18 mouse cellular contexts compared by ENCODE assay signal in genomic region chr4:119189864-119190263, GRCm38 (mm10). TPM values are rescaled to one million over a fixed set of nuclear protein-coding genes. Genes with fewer than 3 reads are reported as not detected.
A peak's percentile ranks its signal among the peaks of the same experiment; 100 is the strongest.
DNase-seq lines count a peak whose midpoint lies in the region; ATAC-seq and TF ChIP-seq lines count a peak whose summit lies in the region.
"Had no signal": no experiment of that assay in that cellular context is flagged by ENCODE, and none has a peak within 500 bp of the region (broad histone marks: within the 10 kb centered on the region; RNA-seq: fewer than 3 reads in every experiment).

Ermap (minus strand) TSS chr4:119190011.

- H3K4me2 ChIP-seq in heart, embryonic 12.5 days, result 0 out of 2 replicates have a peak within 1 kb of the TSS, but pooled peaks have one; percentile 16
- H3K4me2 ChIP-seq: forebrain, embryonic 12.5 days had no signal

- peak within 1 kb of the TSS; percentile 27 for H3K4me3 ChIP-seq in heart, embryonic 12.5 days
- H3K4me3 ChIP-seq in MEL (ENCODE audit: control insufficient read depth in 1 of 2, insufficient read depth in 1 of 2, low read depth in 2 of 2, low read length in 2 of 2), result peak within 1 kb of the TSS; percentile 74 to 96
- peak within 1 kb of the TSS; percentile 41; the same call in 1 of the 2 replicates for H3K4me3 ChIP-seq in spleen, adult 2 months (ENCODE audit: extremely low read depth, insufficient read depth, insufficient read length)
- H3K4me3 ChIP-seq: forebrain, embryonic 12.5 days had no signal

- ATAC-seq in heart, embryonic 12.5 days (ENCODE audit: insufficient number of reproducible peaks, low FRiP score), result peak; percentile 91
- ATAC-seq in erythroid progenitor cell, adult 5-6 weeks (replicated peaks; ENCODE audit: low FRiP score, poor library complexity, severe bottlenecking), result peak; percentile 80
- ATAC-seq: Patski had no signal

- no peaks in the 10 kb centered on the region for H3K9me3 ChIP-seq in heart, embryonic 12.5 days (replicated peaks)
- no peaks in the 10 kb centered on the region for H3K9me3 ChIP-seq in MEL (replicated peaks; ENCODE audit: insufficient read depth, low read length)
- H3K9me3 ChIP-seq: forebrain, embryonic 12.5 days had no signal

- WGBS in heart, embryonic 12.5 days, result 58% methylated on average over 6 of the region's 6 CpGs
- WGBS in spleen, adult 2 months, result 81% methylated on average over 6 of the region's 6 CpGs

- no peaks in the 10 kb centered on the region for H3K27me3 ChIP-seq in heart, embryonic 12.5 days (replicated peaks)
- H3K27me3 ChIP-seq in MEL (ENCODE audit: control insufficient read depth in 1 of 2, insufficient read depth in 2 of 2, low read length in 2 of 2), result no peaks in the 10 kb centered on the region
- H3K27me3 ChIP-seq in spleen, adult 2 months (ENCODE audit: control insufficient read depth, insufficient read depth, low read length), result no peaks in the 10 kb centered on the region

- no peak for TF ChIP-seq RAD21 in MEL (IDR thresholded peaks at IDR 0.05; ENCODE audit: low read depth, low read length)

- no peaks in the 10 kb centered on the region for H3K36me3 ChIP-seq in heart, embryonic 12.5 days
- peaks cover 4 to 69% of the 10 kb centered on the region in 2 experiments for H3K36me3 ChIP-seq in MEL (ENCODE audit: control insufficient read depth in 1 of 2, insufficient read depth in 2 of 2, low read length in 2 of 2)
- no peaks in the 10 kb centered on the region for H3K36me3 ChIP-seq in spleen, adult 2 months (ENCODE audit: control insufficient read depth, insufficient read depth, low read length)
- H3K36me3 ChIP-seq: forebrain, embryonic 12.5 days had no signal

- peak; percentile 85 to 95 for TF ChIP-seq EP300 in MEL (IDR thresholded peaks at IDR 0.05; ENCODE audit: low read depth in 1 of 2, low read length in 2 of 2)

- H3K4me1 ChIP-seq in heart, embryonic 12.5 days (replicated peaks), result peaks cover 3% of the 10 kb centered on the region; the same call in 1 of the 2 replicates
- H3K4me1 ChIP-seq in MEL (ENCODE audit: control insufficient read depth in 1 of 2, insufficient read depth in 2 of 2, low read length in 2 of 2), result peaks cover 20 to 57% of the 10 kb centered on the region in 2 experiments
- H3K4me1 ChIP-seq in spleen, adult 2 months (ENCODE audit: control insufficient read depth, insufficient read depth, insufficient read length), result no peaks in the 10 kb centered on the region
- H3K4me1 ChIP-seq: forebrain, embryonic 12.5 days had no signal

- TF ChIP-seq POLR2A in MEL (IDR thresholded peaks at IDR 0.05; ENCODE audit: control insufficient read depth in 1 of 2, insufficient read depth in 1 of 2, low read depth in 1 of 2, low read length in 2 of 2, poor library complexity in 1 of 2), result peak; percentile 32 to 87; a peak in 2 of 4 replicates
- no peak for TF ChIP-seq POLR2A in spleen, adult 2 months (IDR thresholded peaks at IDR 0.05; ENCODE audit: low read depth, low read length)

- no peak within 1 kb of the TSS for H3K9ac ChIP-seq in heart, embryonic 12.5 days
- peak within 1 kb of the TSS; percentile 98 for H3K9ac ChIP-seq in MEL (ENCODE audit: control insufficient read depth, low read depth, low read length, poor library complexity, severe bottlenecking)
- H3K9ac ChIP-seq: forebrain, embryonic 12.5 days had no signal

- no peak for TF ChIP-seq CTCF in MEL (IDR thresholded peaks at IDR 0.05 in 2 of 3, conservative IDR thresholded peaks at IDR 0.05 in 1 of 3; ENCODE audit: control insufficient read depth in 1 of 3, insufficient read depth in 1 of 3, low read depth in 2 of 3, low read length in 3 of 3, poor library complexity in 1 of 3, severe bottlenecking in 1 of 3)
- no peak for TF ChIP-seq CTCF in spleen, adult 2 months (IDR thresholded peaks at IDR 0.05; ENCODE audit: extremely low read depth, insufficient read depth, insufficient read length, insufficient replicate concordance)

- H3K27ac ChIP-seq in heart, embryonic 12.5 days (ENCODE audit: poor library complexity, severe bottlenecking), result peak within 1 kb of the TSS; percentile 47
- peak within 1 kb of the TSS; percentile 100 for H3K27ac ChIP-seq in MEL (ENCODE audit: control insufficient read depth, low read depth, low read length)
- H3K27ac ChIP-seq in spleen, adult 2 months (ENCODE audit: insufficient read depth, low read length), result no peak within 1 kb of the TSS; the same call in 1 of the 2 replicates
- H3K27ac ChIP-seq: forebrain, embryonic 12.5 days had no signal

- no peak for DNase-seq in heart, adult 18-20 months
- peak; percentile 91 for DNase-seq in MEL (ENCODE audit: low read depth, low spot score)
- no peak for DNase-seq in spleen, adult 2 months (ENCODE audit: low read depth in 1 of 2, low spot score in 2 of 2)
- DNase-seq in frontal cortex, postnatal 14 days (ENCODE audit: low spot score in 2 of 2), result no peak
- DNase-seq in kidney, adult 9 months, result no peak
- DNase-seq in gastrocnemius, postnatal 25 days, result no peak
- DNase-seq: adrenal gland, adult 8-10 months; cerebellum, adult 18-20 months; gastrocnemius, postnatal 36 days; heart, postnatal 36 days; kidney, adult 18-20 months; lung, postnatal 14 days; right cerebral cortex, postnatal 14 days; thymus, adult 2 months had no signal

- H3K79me2 ChIP-seq in MEL (ENCODE audit: control insufficient read depth, insufficient read depth, low read length, poor library complexity), result peaks cover 44% of the 10 kb centered on the region

TF ChIP-seq in MEL, 35 proteins besides CTCF, POLR2A, EP300 and RAD21 (continues in another document):
- TF ChIP-seq NELFE (IDR thresholded peaks at IDR 0.05; ENCODE audit: low read depth, low read length) (peak; percentile 85), MEF2A (IDR thresholded peaks at IDR 0.05; ENCODE audit: extremely low read depth, insufficient replicate concordance, low read depth, low read length, poor library complexity, severe bottlenecking) (no peak), JUND (IDR thresholded peaks at IDR 0.05; ENCODE audit: low read depth, low read length) (no peak), MAFK (IDR thresholded peaks at IDR 0.05; ENCODE audit: borderline replicate concordance, low read depth, low read length) (no peak), RCOR1 (IDR thresholded peaks at IDR 0.05; ENCODE audit: low read depth, low read length) (no peak), TAL1 (IDR thresholded peaks at IDR 0.05; ENCODE audit: low read length) (peak; percentile 93), MYB (IDR thresholded peaks at IDR 0.05; ENCODE audit: low read depth, low read length) (peak; percentile 73; the same call in 1 of the 2 replicates), USF1 (IDR thresholded peaks at IDR 0.05; ENCODE audit: low read depth, low read length) (no peak), GABPA (IDR thresholded peaks at IDR 0.05; ENCODE audit: low read depth, low read length) (no peak), TCF12 (IDR thresholded peaks at IDR 0.05; ENCODE audit: low read depth, low read length) (peak; percentile 94), BHLHE40 (IDR thresholded peaks at IDR 0.05; ENCODE audit: borderline replicate concordance, low read depth, low read length) (peak; percentile 23; the same call in 1 of the 2 replicates), NRF1 (IDR thresholded peaks at IDR 0.05; ENCODE audit: insufficient read depth, low read depth, low read length, poor library complexity, severe bottlenecking) (no peak), TBP (IDR thresholded peaks at IDR 0.05; ENCODE audit: low read depth, low read length) (peak; percentile 95), MAZ (IDR thresholded peaks at IDR 0.05; ENCODE audit: low read depth, low read length) (peak; percentile 76; the same call in 1 of the 2 replicates), CHD1 (IDR thresholded peaks at IDR 0.05; ENCODE audit: low read depth, low read length) (no peak; the same call in none of the 2 replicates), GATA1 (IDR thresholded peaks at IDR 0.05; ENCODE audit: low read depth, low read length) (peak; percentile 91), SMC3 (IDR thresholded peaks at IDR 0.05; ENCODE audit: low read depth, low read length) (no peak), MAX (IDR thresholded peaks at IDR 0.05; ENCODE audit: low read length) (no peak), ZMIZ1 (IDR thresholded peaks at IDR 0.05; ENCODE audit: low read depth, low read length) (peak; percentile 88; the same call in 1 of the 2 replicates), MXI1 (IDR thresholded peaks at IDR 0.05; ENCODE audit: low read depth, low read length) (peak; percentile 73), KAT2A (conservative IDR thresholded peaks at IDR 0.05; ENCODE audit: low read depth, low read length) (no peak), MYC (IDR thresholded peaks at IDR 0.05; ENCODE audit: low read depth, low read length) (no peak), USF2 (IDR thresholded peaks at IDR 0.05; ENCODE audit: borderline replicate concordance in 1 of 2, insufficient read depth in 1 of 2, low read depth in 1 of 2, low read length in 2 of 2) (no peak), HCFC1 (IDR thresholded peaks at IDR 0.05; ENCODE audit: low read depth, low read length) (peak; percentile 42; the same call in 1 of the 2 replicates), ZNF384 (IDR thresholded peaks at IDR 0.05; ENCODE audit: low read depth, low read length) (no peak), ELF1 (IDR thresholded peaks at IDR 0.05; ENCODE audit: low read depth, low read length) (no peak), ETS1 (IDR thresholded peaks at IDR 0.05; ENCODE audit: low read depth, low read length) (peak; percentile 75), E2F4 (IDR thresholded peaks at IDR 0.05; ENCODE audit: borderline replicate concordance, low read depth, low read length) (no peak), POLR2AphosphoS2 (IDR thresholded peaks at IDR 0.05; ENCODE audit: low read length) (peak; percentile 52), CHD2 (IDR thresholded peaks at IDR 0.05; ENCODE audit: low read length) (no peak), UBTF (IDR thresholded peaks at IDR 0.05; ENCODE audit: borderline replicate concordance, insufficient read depth, low read depth, low read length) (peak; percentile 87; the same call in 1 of the 2 replicates), SIN3A (IDR thresholded peaks at IDR 0.05; ENCODE audit: low read length) (peak; percentile 91), POLR2AphosphoS5 (IDR thresholded peaks at IDR 0.05; ENCODE audit: borderline replicate concordance, low read depth, low read length) (no peak)

RNA-seq across cellular contexts. Expression of gene Ermap, which starts in this region (rescaled TPM):
- polyA plus RNA-seq in heart, embryonic 12.5 days (2016; fragmentation: Nextera tagmentation; extraction: Ambion mirVana), result 22.9 and 26.7 TPM in 2 replicates
- total RNA-seq in heart, adult 18-20 months (2021), result not detected
- total RNA-seq in MEL (2012; rRNA removed), result 125 and 138 TPM in 2 replicates
- polyA plus RNA-seq in MEL (2012; ENCODE audit: insufficient read depth in 1 of 2, insufficient read length in 2 of 2, low read depth in 1 of 2, low replicate concordance in 2 of 2, missing spikeins in 1 of 2), result 100 to 1,000 TPM in 1 of 2 experiments, 10 to 100 TPM in 1; 44.1 to 247 TPM
- total RNA-seq in erythroid progenitor cell, adult 5-6 weeks (2015; ENCODE audit: low replicate concordance), result 1,144 and 1,272 TPM in 2 replicates
- 1,113 and 1,126 TPM in 2 replicates for total RNA-seq in erythroid progenitor cell, adult 5-6 weeks (2017; ENCODE audit: low replicate concordance)
- 52.3 and 53.8 TPM in 2 replicates for polyA plus RNA-seq in spleen, adult 2 months (2012; rRNA removed)
- total RNA-seq in gastrocnemius, postnatal 25 days (2021), result not detected
- total RNA-seq: gastrocnemius, postnatal 36 days had no signal
- polyA plus RNA-seq: Patski had no signal

Comparison
In these comparisons a context has a peak if more than half of its experiments do, and no peak if none do; other contexts are left out.
1. RNA of gene Ermap (total RNA-seq): 1,113 to 1,272 TPM in erythroid progenitor cell, adult 5-6 weeks and 125 to 138 TPM in MEL; not detected in heart, adult 18-20 months and not detected in gastrocnemius, postnatal 25 days; every median in the first group is over 100 times any median in the second.
2. H3K4me3 ChIP-seq: peak in every context shown above with its lines; median percentile 85 in MEL; 41 in spleen, adult 2 months; 27 in heart, embryonic 12.5 days.